Mouse (Mus musculus): ENCODE results near the gene H2-M9. TPM values are rescaled to one million over a fixed set of nuclear protein-coding genes. Genes with fewer than 3 reads are reported as not detected.

Gene H2-M9
- 0.23 TPM in 1 of 2 replicates, not detected in the other for polyA plus RNA-seq (2014; fragmentation: Nextera tagmentation; extraction: Ambion mirVana)

DNA sequence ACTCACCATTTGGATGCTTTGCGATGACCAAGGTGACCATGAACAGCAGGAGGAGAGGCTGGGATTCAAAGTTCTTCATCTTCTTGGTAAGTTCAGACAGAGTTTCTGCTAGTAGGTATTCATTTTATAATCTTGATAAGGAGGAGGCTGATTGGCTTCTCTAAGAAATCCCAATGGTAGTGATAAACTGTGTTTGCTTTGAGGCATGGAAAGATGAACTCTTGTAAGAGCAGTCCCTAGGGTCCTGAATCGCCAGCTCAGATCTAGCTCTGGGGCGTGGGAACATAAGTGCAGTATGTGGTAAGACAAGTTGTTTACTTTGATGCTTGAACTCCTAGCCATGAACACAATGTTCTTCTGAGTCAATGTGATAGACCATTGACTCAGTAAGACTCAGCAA lies at the start of gene H2-M9:
Gene H2-M9, minus strand, starts transcription at position 101 of the 400 bp plus-strand sequence.
- ATAC-seq (ENCODE audit: insufficient number of reproducible peaks, insufficient read depth, low FRiP score, low read depth): no peak
- 93% methylated on average over 3 of the region's 3 CpGs for WGBS

DNA sequence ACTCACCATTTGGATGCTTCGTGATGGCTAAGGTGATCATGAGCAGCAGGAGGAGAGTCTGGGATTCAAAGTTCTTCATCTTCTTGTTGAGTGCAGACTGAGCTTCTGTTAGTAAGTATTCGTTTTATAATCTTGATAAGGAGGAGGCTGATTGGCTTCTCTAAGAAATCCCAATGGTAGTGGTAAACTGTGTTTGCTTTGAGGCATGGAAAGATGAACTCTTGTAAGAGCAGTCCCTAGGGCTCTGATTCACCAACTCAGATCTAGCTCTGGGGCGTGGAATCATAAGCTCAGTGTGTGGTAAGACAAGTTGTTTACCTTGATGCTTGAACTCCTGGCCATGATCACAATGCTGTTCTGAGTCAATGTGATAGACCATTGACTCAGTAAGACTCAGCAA lies 29.7 kb upstream of the H2-M9 start, which contains the start of gene H2-M1:
Gene H2-M1, minus strand, starts transcription at position 101 of the 400 bp plus-strand sequence.
- Histone ChIP-seq H3K9ac (replicated peaks; ENCODE audit: low read depth, low read length) (no peak within 1 kb of the TSS), H3K4me3 (ENCODE audit: low read depth, low read length) (no peak within 1 kb of the TSS), H3K9me3 (ENCODE audit: control insufficient read depth, low read depth, low read length) (no peaks in the 10 kb centered on the region), H3K4me1 (ENCODE audit: control insufficient read depth, insufficient read depth, low read length) (no peaks in the 10 kb centered on the region), H3K27me3 (ENCODE audit: control insufficient read depth, insufficient read depth, low read length) (no peaks in the 10 kb centered on the region), H3K36me3 (ENCODE audit: control insufficient read depth, insufficient read depth, low read length) (no peaks in the 10 kb centered on the region), H3K4me2 (replicated peaks; ENCODE audit: low read depth, low read length) (no peak within 1 kb of the TSS), H3K27ac (ENCODE audit: low read length) (no peak within 1 kb of the TSS)
- WGBS: 73% methylated on average over 3 of the region's 3 CpGs
- no peak for ATAC-seq (ENCODE audit: insufficient number of reproducible peaks, insufficient read depth, low FRiP score, low read depth)

More for the DNA sequence above, at the start of gene H2-M9:
- Histone ChIP-seq H3K27me3 (ENCODE audit: control insufficient read depth, insufficient read depth, low read length) (no peaks in the 10 kb centered on the region), H3K9ac (replicated peaks; ENCODE audit: low read depth, low read length) (no peak within 1 kb of the TSS), H3K9me3 (ENCODE audit: control insufficient read depth, low read depth, low read length) (no peaks in the 10 kb centered on the region), H3K27ac (ENCODE audit: low read length) (no peak within 1 kb of the TSS), H3K4me1 (ENCODE audit: control insufficient read depth, insufficient read depth, low read length) (no peaks in the 10 kb centered on the region), H3K4me3 (ENCODE audit: low read depth, low read length) (no peak within 1 kb of the TSS), H3K4me2 (replicated peaks; ENCODE audit: low read depth, low read length) (no peak within 1 kb of the TSS), H3K36me3 (ENCODE audit: control insufficient read depth, insufficient read depth, low read length) (no peaks in the 10 kb centered on the region)

Other genes with a start within 250 kb of the H2-M9 start
- not detected in 2 replicates for gene H2-M10.4, start 180.3 kb downstream of the H2-M9 start, polyA plus RNA-seq (2014; fragmentation: Nextera tagmentation; extraction: Ambion mirVana)
- gene H2-M11, start 95.6 kb downstream of the H2-M9 start, polyA plus RNA-seq (2014; fragmentation: Nextera tagmentation; extraction: Ambion mirVana): not detected in 2 replicates
- not detected in 2 replicates for gene H2-M1, start 29.6 kb upstream of the H2-M9 start, polyA plus RNA-seq (2014; fragmentation: Nextera tagmentation; extraction: Ambion mirVana)
- not detected in 2 replicates for gene H2-M10.5, start 130.2 kb upstream of the H2-M9 start, polyA plus RNA-seq (2014; fragmentation: Nextera tagmentation; extraction: Ambion mirVana)
- gene H2-M10.6, start 169.5 kb upstream of the H2-M9 start, polyA plus RNA-seq (2014; fragmentation: Nextera tagmentation; extraction: Ambion mirVana): not detected in 2 replicates
- gene Trim26, start 194.5 kb upstream of the H2-M9 start, polyA plus RNA-seq (2014; fragmentation: Nextera tagmentation; extraction: Ambion mirVana): 38.0 and 42.7 TPM in 2 replicates
- gene Trim15, start 224.5 kb upstream of the H2-M9 start, polyA plus RNA-seq (2014; fragmentation: Nextera tagmentation; extraction: Ambion mirVana): 0.13 and 0.74 TPM in 2 replicates
- 1.5 and 2.0 TPM in 2 replicates for gene Trim10, start 226.9 kb upstream of the H2-M9 start, polyA plus RNA-seq (2014; fragmentation: Nextera tagmentation; extraction: Ambion mirVana)
- gene Trim40, start 247.5 kb upstream of the H2-M9 start, polyA plus RNA-seq (2014; fragmentation: Nextera tagmentation; extraction: Ambion mirVana): not detected in 2 replicates

All from stomach, embryonic 14.5 days (tissue).